Mouse (Mus musculus) megakaryocyte, embryonic 14.5 days (primary cell): ENCODE data around the gene Hoxa9. TPM values are rescaled to one million over a fixed set of nuclear protein-coding genes. Genes with fewer than 3 reads are reported as not detected.
A peak's percentile ranks its signal among the peaks of the same experiment; 100 is the strongest.

Source experiments
- H3K27me3 ChIP-seq: replicated peaks from 2 replicates; pipeline ENCODE3; 2012; ENCODE audit warnings: inconsistent platforms
- H3K36me3 ChIP-seq: replicated peaks from 2 replicates; pipeline ENCODE3; 2012; ENCODE audit warnings: low read length, inconsistent platforms, mixed read lengths
- H3K4me1 ChIP-seq: 2 replicates; pipeline ENCODE4 v1.6.1; 2012; ENCODE audit warnings: inconsistent platforms
- H3K4me3 ChIP-seq: replicated peaks from 2 replicates; pipeline ENCODE3; 2012; ENCODE audit warnings: moderate library complexity, mild to moderate bottlenecking, inconsistent platforms
- H3K9me3 ChIP-seq: 2 replicates; pipeline ENCODE4 v1.6.1; 2012; ENCODE audit warnings: inconsistent platforms
- FLI1 ChIP-seq: IDR thresholded peaks from 2 replicates; pipeline ENCODE4 v1.6.1; 2012; ENCODE audit warnings: low read length, inconsistent platforms, mixed read lengths
- GATA1 ChIP-seq: IDR thresholded peaks from 3 replicates; pipeline ENCODE4 v1.6.1; 2012; ENCODE audit warnings: mixed read lengths, low read length, inconsistent platforms, borderline replicate concordance
- polyA plus RNA-seq: library from polyadenylated mRNA; stranded (reverse); fragments of >175 nt; gene quantifications from 2 replicates; pipeline ENCODE4 v1.2.3, GENCODE M21; 2012; ENCODE audit warnings: low replicate concordance; ENCODE audit not compliant: insufficient read depth

Gene Hoxa9
- polyA plus RNA-seq, 1 experiment = 3.8 TPM

GRCm38 (mm10) chr6:52238155-52238545 is 7.3 kb upstream of the Hoxa9 start:
- Histone ChIP-seq H3K4me1 (peaks cover 29% of the 10 kb centered on the region), H3K4me3 (no peak overlapping the region), H3K27me3 (peaks cover 97% of the 10 kb centered on the region), H3K9me3 (peaks cover 5% of the 10 kb centered on the region; the same call in 1 of the 2 replicates), H3K36me3 (no peaks in the 10 kb centered on the region)
- TF ChIP-seq FLI1 = no peak
- no peak for TF ChIP-seq GATA1

GRCm38 (mm10) chr6:52237346-52238154 is 6.7 kb upstream of the Hoxa9 start:
- Histone ChIP-seq H3K27me3 (peaks cover 97% of the 10 kb centered on the region), H3K9me3 (peaks cover 5% of the 10 kb centered on the region; the same call in 1 of the 2 replicates)

DNA sequence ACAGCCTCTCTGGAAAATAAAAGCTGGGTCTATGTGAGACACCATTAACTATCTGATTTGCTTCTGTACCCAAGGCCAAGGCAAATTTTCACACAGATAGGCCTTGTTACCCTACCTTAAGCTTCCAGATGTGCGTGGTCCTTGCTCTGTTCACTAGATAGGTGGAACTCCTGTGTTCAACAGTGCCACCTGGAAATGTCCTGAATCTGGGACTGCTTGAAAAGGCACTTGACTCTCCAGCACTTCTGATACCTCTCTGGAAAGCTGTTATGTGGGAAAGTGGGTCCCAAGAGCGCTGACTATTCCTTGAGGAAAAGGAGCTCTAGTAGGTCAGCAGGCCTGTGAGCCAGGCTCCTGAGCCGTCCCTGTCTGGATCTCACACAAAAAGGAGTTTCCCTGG is 5.9 kb upstream of the Hoxa9 start:
- Histone ChIP-seq H3K9me3 (peaks cover 5% of the 10 kb centered on the region; the same call in 1 of the 2 replicates), H3K36me3 (no peaks in the 10 kb centered on the region), H3K4me3 (no peak overlapping the region), H3K27me3 (peaks cover 98% of the 10 kb centered on the region), H3K4me1 (peaks cover 43% of the 10 kb centered on the region)
- TF ChIP-seq FLI1 = no peak
- no peak for TF ChIP-seq GATA1

More at GRCm38 (mm10) chr6:52237346-52238154, 6.7 kb upstream of the Hoxa9 start:
- no peak for TF ChIP-seq FLI1
- Histone ChIP-seq H3K4me3 (no peak overlapping the region), H3K36me3 (no peaks in the 10 kb centered on the region), H3K4me1 (peaks cover 35% of the 10 kb centered on the region)

GRCm38 (mm10) chr6:52235866-52236265 is 5.0 kb upstream of the Hoxa9 start:
- peaks cover 5% of the 10 kb centered on the region; the same call in 1 of the 2 replicates for H3K9me3 ChIP-seq
- H3K36me3 ChIP-seq = no peaks in the 10 kb centered on the region
- TF ChIP-seq GATA1 = no peak
- no peak overlapping the region for H3K4me3 ChIP-seq
- H3K4me1 ChIP-seq = peaks cover 43% of the 10 kb centered on the region
- H3K27me3 ChIP-seq = peaks cover 96% of the 10 kb centered on the region

GRCm38 (mm10) chr6:52235267-52235666 is 4.4 kb upstream of the Hoxa9 start:
- Histone ChIP-seq H3K36me3 (no peaks in the 10 kb centered on the region), H3K27me3 (peaks cover 96% of the 10 kb centered on the region), H3K4me1 (peaks cover 43% of the 10 kb centered on the region), H3K4me3 (no peak overlapping the region), H3K9me3 (peaks cover 5% of the 10 kb centered on the region; the same call in 1 of the 2 replicates)
- TF ChIP-seq FLI1 = no peak
- TF ChIP-seq GATA1 = no peak

DNA sequence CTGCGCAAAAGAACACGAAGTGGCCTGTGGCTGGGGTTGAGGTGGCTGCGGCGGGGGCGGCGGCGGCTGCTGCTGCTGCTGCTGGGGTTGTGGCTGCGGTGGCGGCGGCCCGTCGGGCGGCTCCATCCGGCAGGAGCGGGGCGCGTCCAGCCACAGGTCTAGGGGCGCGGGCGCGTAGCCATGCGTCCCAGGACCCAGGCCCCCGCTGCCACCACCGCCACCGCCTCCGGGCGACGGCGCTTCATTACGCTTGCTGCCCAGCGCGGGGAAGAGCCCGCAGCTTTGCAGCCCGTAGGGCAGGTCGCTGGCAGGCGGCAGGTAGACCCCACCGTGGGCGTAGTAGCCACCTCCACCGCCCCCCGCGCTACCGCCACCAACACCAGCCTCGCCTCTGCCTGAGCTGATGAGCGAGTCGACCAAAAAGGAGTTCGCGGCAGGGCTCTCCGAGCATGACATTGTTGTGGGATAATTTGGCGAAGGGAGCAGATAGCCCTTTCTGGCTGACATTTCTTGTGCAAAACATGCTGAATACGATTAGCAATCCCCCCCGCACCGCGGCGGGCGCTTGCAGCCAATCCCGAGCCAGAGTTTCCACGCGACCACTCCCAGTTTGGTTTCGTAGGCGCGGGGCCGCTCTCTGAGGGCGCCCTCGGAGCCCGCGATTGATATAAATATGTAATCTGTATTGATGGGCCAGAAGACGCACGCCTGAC is 3.7 kb upstream of the Hoxa9 start:
- peaks cover 44% of the 10 kb centered on the region for H3K4me1 ChIP-seq
- peak overlapping the region; percentile 85 for H3K4me3 ChIP-seq
- H3K9me3 ChIP-seq = peaks cover 5% of the 10 kb centered on the region; the same call in 1 of the 2 replicates
- no peaks in the 10 kb centered on the region for H3K36me3 ChIP-seq
- no peak for TF ChIP-seq FLI1
- no peak for TF ChIP-seq GATA1
- peaks cover 96% of the 10 kb centered on the region for H3K27me3 ChIP-seq

- Histone ChIP-seq H3K9me3 (peaks cover 5% of the 10 kb centered on the region; the same call in 1 of the 2 replicates), H3K4me1 (peaks cover 52% of the 10 kb centered on the region), H3K27me3 (peaks cover 96% of the 10 kb centered on the region), H3K4me3 (peak overlapping the region; percentile 85), H3K36me3 (no peaks in the 10 kb centered on the region)
- no peak for TF ChIP-seq FLI1
These were observed 2.9 kb upstream of the Hoxa9 start for GRCm38 (mm10) chr6:52233546-52234427.

GRCm38 (mm10) chr6:52232984-52233545 is 2.2 kb upstream of the Hoxa9 start:
- H3K27me3 ChIP-seq = peaks cover 97% of the 10 kb centered on the region
- peak overlapping the region; percentile 85 for H3K4me3 ChIP-seq
- no peaks in the 10 kb centered on the region for H3K36me3 ChIP-seq
- peaks cover 5% of the 10 kb centered on the region; the same call in 1 of the 2 replicates for H3K9me3 ChIP-seq
- H3K4me1 ChIP-seq = peaks cover 57% of the 10 kb centered on the region
- TF ChIP-seq FLI1 (no peak), GATA1 (no peak)

- H3K4me3 ChIP-seq = peak overlapping the region; percentile 85
- peaks cover 96% of the 10 kb centered on the region for H3K27me3 ChIP-seq
- H3K9me3 ChIP-seq = peaks cover 5% of the 10 kb centered on the region; the same call in 1 of the 2 replicates
- H3K4me1 ChIP-seq = peaks cover 60% of the 10 kb centered on the region
- no peaks in the 10 kb centered on the region for H3K36me3 ChIP-seq
- TF ChIP-seq FLI1 (no peak), GATA1 (no peak)
These were observed 1.7 kb upstream of the Hoxa9 start for GRCm38 (mm10) chr6:52232568-52232965.
